Mouse (Mus musculus): ENCODE results near the gene Inppl1.

DNA sequence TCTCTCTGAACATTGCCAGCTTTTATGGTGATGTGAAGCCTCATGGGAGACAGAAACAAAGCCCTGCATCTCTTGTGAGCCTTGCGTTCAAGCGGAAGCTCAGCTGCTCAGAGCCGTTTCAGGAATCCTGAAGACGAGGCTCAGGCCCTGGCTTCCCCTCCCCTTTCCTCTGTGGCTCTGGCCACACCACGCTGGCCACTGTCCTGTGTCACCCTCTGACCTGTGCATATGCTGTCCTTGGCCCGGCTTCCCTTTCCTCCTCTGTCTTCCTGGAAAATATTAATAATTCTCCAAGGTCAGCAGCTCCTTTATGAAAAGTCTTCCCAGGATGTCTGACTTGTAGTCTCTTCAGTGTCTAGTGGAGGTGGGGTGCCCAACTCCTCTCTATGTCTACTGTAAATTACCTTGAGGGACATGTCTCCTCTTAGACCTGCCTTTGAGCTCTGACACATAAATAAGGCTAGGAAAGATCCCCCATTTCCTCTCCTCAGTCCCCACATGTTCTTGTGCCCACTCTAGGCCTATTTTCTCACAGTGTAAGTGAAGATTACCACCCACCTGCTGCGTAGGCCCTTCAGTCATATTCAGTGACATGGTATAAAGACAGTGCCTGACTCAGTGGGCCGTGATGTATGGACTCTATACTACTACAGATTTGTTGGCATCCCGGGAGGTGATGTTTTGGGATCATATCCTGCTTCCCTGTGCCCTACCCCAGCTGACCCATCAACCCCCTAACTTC lies 44.6 kb upstream of the Inppl1 start:
- no peak for TF ChIP-seq CTCF (IDR thresholded peaks at IDR 0.05; ENCODE audit: low read depth, low read length)
- TF ChIP-seq TAL1 (conservative IDR thresholded peaks at IDR 0.05; ENCODE audit: low read depth, low read length), result no peak
- TF ChIP-seq GATA1 (IDR thresholded peaks at IDR 0.05; ENCODE audit: borderline replicate concordance, low read length), result no peak

Measured in G1E (cell line).